Mouse (Mus musculus) T-helper 17 cell (primary cell): Measurements from ENCODE around the gene Txnrd1.

Experiments
- in situ Hi-C, 2 experiments: fragments of 300-600 bp; cut with MboI, MseI; formaldehyde crosslinking; loops; 1 replicate in 1 of 2; 2 replicates in 1 of 2; pipeline ENCODE4 v1.15.1; 2025; ENCODE audit warnings: high pct_unique_total_duplicates in 2 of 2

Gene Txnrd1

DNA sequence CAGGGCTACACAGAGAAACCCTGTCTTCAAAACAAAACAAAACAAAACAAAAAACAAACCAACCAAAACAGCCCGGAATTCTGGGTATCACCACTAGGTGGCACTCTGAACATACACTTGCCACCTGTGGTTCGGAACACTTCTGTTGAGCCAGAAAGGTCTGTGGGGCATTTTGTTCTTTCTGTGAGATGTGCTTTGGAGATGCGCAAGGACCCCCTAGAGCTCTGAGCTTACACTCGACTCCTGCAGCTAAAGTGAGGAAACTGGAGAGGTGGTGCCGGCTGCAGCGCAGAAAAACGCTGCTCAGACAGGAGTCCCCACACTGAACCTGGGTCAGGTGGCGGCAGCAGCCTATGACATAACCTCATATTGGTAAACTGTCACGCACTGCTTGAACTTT, 75.6 kb downstream of the Txnrd1 start:
- in situ Hi-C loops, result loop anchor here in 1 of 2 experiments (25.0 kb wide), 2 partner anchors 303 to 628 kb away; partner anchors contain the start of genes Aldh1l2 and Washc4

DNA sequence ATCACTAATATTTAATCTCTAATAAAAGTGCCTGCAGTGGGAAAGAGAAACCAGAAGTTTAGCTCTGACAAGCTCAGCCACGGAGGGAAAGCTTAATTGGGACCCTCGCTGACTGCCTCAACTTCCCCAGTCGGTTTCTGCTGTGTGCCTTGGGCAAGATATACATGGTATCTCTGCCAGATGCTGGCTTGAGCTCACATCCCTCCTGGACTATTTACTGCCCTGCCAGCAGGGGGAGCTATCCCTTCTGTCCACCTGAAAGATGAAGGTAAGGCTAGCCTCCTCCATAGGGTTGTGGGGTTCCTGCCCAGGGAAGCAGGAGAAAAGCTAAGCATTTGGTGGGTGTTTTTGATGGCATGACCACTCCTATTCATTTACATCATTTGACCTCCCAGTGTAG, 76.4 kb downstream of the Txnrd1 start:
- in situ Hi-C loops, result loop anchor here in 1 of 2 experiments (25.0 kb wide), 2 partner anchors 302 to 627 kb away; partner anchors contain the start of genes Aldh1l2 and Washc4

DNA sequence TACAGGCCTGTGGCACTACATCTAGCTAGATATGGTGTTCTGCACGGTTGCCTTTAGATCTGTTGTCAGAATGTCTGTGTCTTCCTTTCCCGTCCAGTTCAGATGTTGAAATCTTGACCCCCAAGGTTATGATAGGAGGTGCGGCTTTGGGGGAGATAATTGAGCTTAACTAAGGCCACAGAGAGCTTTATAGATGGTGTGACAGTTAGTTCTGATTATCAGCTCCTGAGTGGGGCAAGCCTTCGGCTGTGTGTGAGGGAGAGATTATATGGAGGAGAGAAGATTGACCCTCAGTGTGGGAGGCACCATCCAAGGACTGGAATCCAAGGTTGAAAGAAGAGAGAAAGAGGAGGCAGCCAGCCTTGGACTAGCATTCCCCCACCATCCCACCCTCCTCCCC, 79.5 kb downstream of the Txnrd1 start:
- in situ Hi-C loops, result loop anchor here in 1 of 2 experiments (25.0 kb wide), 2 partner anchors 299 to 624 kb away; partner anchors contain the start of genes Aldh1l2 and Washc4

DNA sequence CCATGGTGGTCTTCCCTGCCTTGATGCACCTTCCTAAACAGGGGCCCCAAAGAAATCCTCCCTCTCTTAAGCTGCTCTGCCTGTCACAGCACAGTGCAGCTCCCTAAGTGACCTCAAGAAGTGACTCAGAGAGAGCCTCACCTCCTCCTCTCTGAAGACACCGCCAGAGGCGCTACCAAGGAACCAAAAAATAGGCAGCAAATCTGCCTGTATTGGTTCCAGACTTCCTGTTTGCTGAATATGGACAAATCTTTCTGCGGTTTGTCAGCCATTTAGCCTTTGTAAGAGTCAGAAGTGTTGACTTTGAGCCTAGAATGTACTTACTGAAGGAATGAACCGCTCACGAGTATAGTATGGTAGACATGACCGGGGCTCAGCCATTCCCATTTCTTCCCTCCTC, 80.0 kb downstream of the Txnrd1 start:
- in situ Hi-C loops, result loop anchor here in 1 of 2 experiments (25.0 kb wide), 2 partner anchors 299 to 624 kb away; partner anchors contain the start of genes Aldh1l2 and Washc4

- in situ Hi-C loops, result loop anchor here in 1 of 2 experiments (25.0 kb wide), 2 partner anchors 294 to 619 kb away; partner anchors contain the start of genes Aldh1l2 and Washc4
Measured at GRCm38 (mm10) chr10:82918675-82919074, 84.9 kb downstream of the Txnrd1 start.

- in situ Hi-C loops, result loop anchor here in 1 of 2 experiments (25.0 kb wide), 2 partner anchors 293 to 618 kb away; partner anchors contain the start of genes Aldh1l2 and Washc4
Measured at GRCm38 (mm10) chr10:82919404-82919980, 85.7 kb downstream of the Txnrd1 start.

- in situ Hi-C loops, result loop anchor here in 1 of 2 experiments (10.0 to 25.0 kb wide), 3 partner anchors 289 to 1491 kb away; partner anchors contain the start of genes Aldh1l2 and Washc4
Measured at GRCm38 (mm10) chr10:82923547-82923946, 89.8 kb downstream of the Txnrd1 start.

DNA sequence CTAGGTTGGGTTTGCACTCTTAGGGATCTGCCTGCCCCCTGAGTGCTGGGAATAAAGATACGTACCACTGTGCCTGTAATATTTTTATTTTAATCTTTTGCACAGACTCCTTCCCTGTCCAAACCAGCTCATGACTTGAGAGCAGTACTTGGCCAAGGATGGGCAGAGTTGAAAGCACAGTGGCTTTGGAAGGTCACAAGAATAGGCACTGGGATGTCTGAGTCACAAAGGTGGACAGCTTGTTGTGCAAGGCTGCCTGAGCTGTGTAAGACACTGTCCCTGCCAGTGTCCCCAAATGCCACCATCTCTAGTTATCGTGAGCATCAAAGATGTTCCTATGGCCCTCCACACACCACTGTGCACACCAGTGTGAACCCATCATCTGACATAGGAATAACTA, 91.0 kb downstream of the Txnrd1 start:
- in situ Hi-C loops, result loop anchor here (5.0 to 25.0 kb wide), 4 partner anchors 288 to 1490 kb away; partner anchors contain the start of genes Aldh1l2 (in 1 of the 2) and Washc4 (in 1 of the 2)

DNA sequence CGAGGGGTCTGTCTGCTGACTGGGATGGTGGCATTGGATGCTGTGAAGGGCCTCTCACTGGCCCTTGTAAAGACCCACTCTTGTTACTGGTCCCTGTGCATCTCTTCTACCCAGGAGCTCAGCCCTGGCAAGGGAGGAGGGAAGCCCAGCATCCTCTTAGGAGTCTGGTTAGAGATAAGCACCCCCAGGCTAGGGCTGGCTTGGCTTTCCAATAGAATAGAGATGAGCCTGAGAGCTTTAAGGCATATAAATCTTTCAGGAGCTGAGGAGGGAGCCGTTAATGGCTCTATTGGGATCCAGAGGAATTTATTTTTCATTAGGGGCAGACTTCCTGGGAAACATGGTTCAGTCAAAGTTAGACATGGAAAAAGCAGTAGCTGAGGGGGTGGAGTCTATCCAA, 91.9 kb downstream of the Txnrd1 start:
- in situ Hi-C loops, result loop anchor here (5.0 to 10.0 kb wide), 2 partner anchors 582 to 1489 kb away; no protein-coding TSS in a partner anchor

GRCm38 (mm10) chr10:82935018-82935633, 101.4 kb downstream of the Txnrd1 start:
- in situ Hi-C loops, result no loop called here

DNA sequence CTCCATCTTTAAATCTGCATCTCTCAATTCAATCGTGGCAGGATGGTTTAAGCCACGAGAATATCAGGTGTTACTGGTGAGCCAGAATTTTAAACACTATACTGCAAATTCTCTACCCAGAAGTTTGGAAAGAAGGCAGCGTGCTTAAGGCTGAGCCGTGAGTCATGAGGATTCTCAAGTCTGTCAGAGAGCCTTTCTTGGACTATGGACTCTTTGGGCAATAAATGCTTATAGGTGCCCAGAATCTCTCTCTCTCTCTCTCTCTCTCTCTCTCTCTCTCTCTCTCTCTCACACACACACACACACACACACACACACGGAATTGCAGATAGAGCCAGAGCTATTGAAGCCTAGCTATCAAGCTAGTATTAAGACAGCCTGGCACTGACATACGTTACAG, 102.0 kb downstream of the Txnrd1 start:
- in situ Hi-C loops, result no loop called here
